Comparison of ENCODE assay signal across 21 mouse cellular contexts in genomic region chrX:53321111-53321510, GRCm38 (mm10). TPM values are rescaled to one million over a fixed set of nuclear protein-coding genes. Genes with fewer than 3 reads are reported as not detected.
A peak's percentile ranks its signal among the peaks of the same experiment; 100 is the strongest.
DNase-seq lines count a peak whose midpoint lies in the region; ATAC-seq lines count a peak whose summit lies in the region.
"Had no signal": no experiment of that assay in that cellular context is flagged by ENCODE, and none has a peak within 500 bp of the region (broad histone marks: within the 10 kb centered on the region; RNA-seq: fewer than 3 reads in every experiment).

No protein-coding gene starts in this region.

- no peak overlapping the region for H3K4me3 ChIP-seq in heart, embryonic 10.5 days
- H3K4me3 ChIP-seq: heart, adult 2 months; layer of hippocampus, adult 2 months; left cerebral cortex, adult 2 months had no signal

- ATAC-seq in frontal cortex, adult (ENCODE audit: low TSS enrichment): no peak
- ATAC-seq: CD4-positive, CD25-positive, alpha-beta regulatory T cell, adult 4 months had no signal

- intact Hi-C loops in heart, postnatal 10 days (cut with DNase I): no loop called here

- 70% methylated on average over 4 of the region's 4 CpGs for WGBS in heart, embryonic 10.5 days

- no peaks in the 10 kb centered on the region for H3K36me3 ChIP-seq in heart, embryonic 10.5 days

- no peaks in the 10 kb centered on the region for H3K27me3 ChIP-seq in heart, embryonic 10.5 days (ENCODE audit: insufficient read depth, poor library complexity, severe bottlenecking)

- DNase-seq in heart, embryonic 10.5 days (ENCODE audit: low spot score): no peak
- no peak for DNase-seq in heart, adult 8-10 months (ENCODE audit: low spot score)
- peak; percentile 56 for DNase-seq in adrenal gland, adult 2 months
- peak; percentile 41 to 55 for DNase-seq in adrenal gland, postnatal 36 days
- peak; percentile 10 to 31 for DNase-seq in heart, postnatal 10 days
- no peak for DNase-seq in left cerebral cortex, adult 11 months (ENCODE audit: low spot score)
- DNase-seq: cerebellum, adult 11 months; cerebellum, postnatal 36 days; kidney, adult 9 months; lung, adult 18-20 months; midbrain, embryonic 14.5 days; right cerebral cortex, postnatal 25 days had no signal

- H3K27ac ChIP-seq in heart, embryonic 10.5 days: peak overlapping the region; percentile 42; the same call in 1 of the 2 replicates
- H3K27ac ChIP-seq: heart, adult 2 months; layer of hippocampus, adult 2 months; left cerebral cortex, adult 2 months; macrophage had no signal

- no peaks in the 10 kb centered on the region for H3K9me3 ChIP-seq in heart, embryonic 10.5 days

- peaks cover 4% of the 10 kb centered on the region; the same call in 1 of the 2 replicates for H3K4me1 ChIP-seq in heart, embryonic 10.5 days

RNA-seq across cellular contexts. Expression of gene Fam122c, which starts 47.9 kb away (rescaled TPM):
- polyA plus RNA-seq in heart, embryonic 10.5 days (2016; fragmentation: Nextera tagmentation; extraction: Ambion mirVana): not detected in 2 replicates
- total RNA-seq in heart, adult 8-10 months (2022): not detected
- not detected for total RNA-seq in adrenal gland, adult 2 months (2021)
- polyA plus RNA-seq in adrenal gland, adult 2 months (2012; rRNA removed): not detected in 2 replicates
- not detected for total RNA-seq in adrenal gland, postnatal 36 days (2021)
- total RNA-seq in heart, postnatal 10 days (2021): not detected
- total RNA-seq: heart, adult 2 months; layer of hippocampus, adult 2 months; left cerebral cortex, adult 2 months; MEL had no signal
- polyA plus RNA-seq: CD4-positive, CD25-positive, alpha-beta regulatory T cell, adult 4 months; embryonic facial prominence, embryonic 11.5 days; heart, adult 2 months; limb, embryonic 14.5 days; macrophage; midbrain, embryonic 14.5 days had no signal

RNA-seq across cellular contexts. Expression of gene Mospd1, which starts 49.2 kb away (rescaled TPM):
- polyA plus RNA-seq in heart, embryonic 10.5 days (2016; fragmentation: Nextera tagmentation; extraction: Ambion mirVana): 40.6 and 45.2 TPM in 2 replicates
- total RNA-seq in heart, adult 8-10 months (2022): 10 to 100 TPM; 33.2 to 39.2 (median 37.2) TPM
- 10 to 100 TPM; 18.4 to 25.8 TPM for total RNA-seq in adrenal gland, adult 2 months (2021)
- polyA plus RNA-seq in adrenal gland, adult 2 months (2012; rRNA removed): 0.27 and 0.42 TPM in 2 replicates
- total RNA-seq in adrenal gland, postnatal 36 days (2021): 10 to 100 TPM; 24.8 to 26.3 TPM
- 10 to 100 TPM; 31.7 to 41.2 TPM for total RNA-seq in heart, postnatal 10 days (2021)

RNA-seq across cellular contexts. Expression of gene Fam122b, which starts 51.5 kb away (rescaled TPM):
- polyA plus RNA-seq in heart, embryonic 10.5 days (2016; fragmentation: Nextera tagmentation; extraction: Ambion mirVana): 14.8 and 21.1 TPM in 2 replicates
- 1 to 10 TPM; 1.9 to 4.8 (median 3.3) TPM for total RNA-seq in heart, adult 8-10 months (2022)
- 1 to 10 TPM; 7.6 to 8.1 TPM for total RNA-seq in adrenal gland, adult 2 months (2021)
- polyA plus RNA-seq in adrenal gland, adult 2 months (2012; rRNA removed): 1.9 and 2.6 TPM in 2 replicates
- 1 to 10 TPM; 6.6 to 8.9 TPM for total RNA-seq in adrenal gland, postnatal 36 days (2021)
- 1 to 10 TPM; 7.9 to 8.3 TPM for total RNA-seq in heart, postnatal 10 days (2021)

Comparison
In these comparisons a context has a peak if more than half of its experiments do, and no peak if none do; other contexts are left out.
1. DNase-seq: peak in adrenal gland, adult 2 months (single experiment), adrenal gland, postnatal 36 days (2 of 2) and heart, postnatal 10 days (2 of 2); none in heart, embryonic 10.5 days (single experiment), heart, adult 8-10 months (single experiment) and left cerebral cortex, adult 11 months (single experiment).